Mouse (Mus musculus): ENCODE measurements at regions not wholly inside any gene's neighbourhood (a gene's known extent, or its start where the extent isn't known, plus 50 kb on each side); places are given as distances from the start of the nearest gene placed in this dataset.

GRCm38 (mm10) chr14:107849688-107850087 lies 1064.3 kb downstream of the Slitrk1 start:
- no peak for ATAC-seq (ENCODE audit: low FRiP score, low read depth)
- no peaks in the 10 kb centered on the region for H3K27me3 ChIP-seq (ENCODE audit: control insufficient read depth, insufficient read depth, low read length)
- no peaks in the 10 kb centered on the region for H3K9me3 ChIP-seq (ENCODE audit: control insufficient read depth, low read length)
- 73% methylated on average over 7 of the region's 7 CpGs for WGBS
- H3K27ac ChIP-seq (replicated peaks; ENCODE audit: low read depth, low read length), result no peak overlapping the region
- TF ChIP-seq POLR2A (IDR thresholded peaks at IDR 0.05; ENCODE audit: borderline replicate concordance, extremely low read depth, insufficient read depth, insufficient read length), result no peak
- H3K4me2 ChIP-seq (replicated peaks; ENCODE audit: low read depth, low read length, severe bottlenecking), result no peak overlapping the region
- no peaks in the 10 kb centered on the region for H3K36me3 ChIP-seq (ENCODE audit: control insufficient read depth, insufficient read depth, low read length)
- DNase-seq (ENCODE audit: low spot score), result no peak
- no peaks in the 10 kb centered on the region for H3K4me1 ChIP-seq (ENCODE audit: control insufficient read depth, insufficient read depth, low read length)
- H3K9ac ChIP-seq (ENCODE audit: low read depth, low read length, severe bottlenecking), result no peak overlapping the region
- H3K4me3 ChIP-seq (replicated peaks; ENCODE audit: low read length), result no peak overlapping the region

GRCm38 (mm10) chr14:107845289-107846215 lies 1068.4 kb downstream of the Slitrk1 start:
- no peaks in the 10 kb centered on the region for H3K27me3 ChIP-seq (ENCODE audit: control insufficient read depth, insufficient read depth, low read length)

GRCm38 (mm10) chr14:107844533-107844932 lies 1069.4 kb downstream of the Slitrk1 start:
- ATAC-seq (ENCODE audit: low FRiP score, low read depth) (no peak), DNase-seq (ENCODE audit: low spot score) (no peak)
- H3K4me3 ChIP-seq (replicated peaks; ENCODE audit: low read length), result no peak overlapping the region
- TF ChIP-seq POLR2A (IDR thresholded peaks at IDR 0.05; ENCODE audit: borderline replicate concordance, extremely low read depth, insufficient read depth, insufficient read length), result no peak
- H3K27me3 ChIP-seq (ENCODE audit: control insufficient read depth, insufficient read depth, low read length), result no peaks in the 10 kb centered on the region
- no peak overlapping the region for H3K9ac ChIP-seq (ENCODE audit: low read depth, low read length, severe bottlenecking)
- no peaks in the 10 kb centered on the region for H3K9me3 ChIP-seq (ENCODE audit: control insufficient read depth, low read length)
- no peak overlapping the region for H3K27ac ChIP-seq (replicated peaks; ENCODE audit: low read depth, low read length)
- H3K4me1 ChIP-seq (ENCODE audit: control insufficient read depth, insufficient read depth, low read length), result no peaks in the 10 kb centered on the region
- no peaks in the 10 kb centered on the region for H3K36me3 ChIP-seq (ENCODE audit: control insufficient read depth, insufficient read depth, low read length)
- no peak overlapping the region for H3K4me2 ChIP-seq (replicated peaks; ENCODE audit: low read depth, low read length, severe bottlenecking)
- WGBS, result 74% methylated on average over 2 of the region's 2 CpGs

More at GRCm38 (mm10) chr14:107845289-107846215, 1068.4 kb downstream of the Slitrk1 start:
- Histone ChIP-seq H3K9me3 (ENCODE audit: control insufficient read depth, low read length) (no peaks in the 10 kb centered on the region), H3K4me2 (replicated peaks; ENCODE audit: low read depth, low read length, severe bottlenecking) (no peak overlapping the region), H3K4me1 (ENCODE audit: control insufficient read depth, insufficient read depth, low read length) (no peaks in the 10 kb centered on the region), H3K36me3 (ENCODE audit: control insufficient read depth, insufficient read depth, low read length) (no peaks in the 10 kb centered on the region), H3K4me3 (replicated peaks; ENCODE audit: low read length) (no peak overlapping the region), H3K27ac (replicated peaks; ENCODE audit: low read depth, low read length) (no peak overlapping the region), H3K9ac (ENCODE audit: low read depth, low read length, severe bottlenecking) (no peak overlapping the region)
- no peak for TF ChIP-seq POLR2A (IDR thresholded peaks at IDR 0.05; ENCODE audit: borderline replicate concordance, extremely low read depth, insufficient read depth, insufficient read length)
- no peak for ATAC-seq (ENCODE audit: low FRiP score, low read depth)
- DNase-seq (ENCODE audit: low spot score), result no peak
- WGBS, result 88% methylated on average over 3 of the region's 3 CpGs

GRCm38 (mm10) chr14:107832976-107833375 lies 1081.0 kb downstream of the Slitrk1 start:
- H3K4me2 ChIP-seq (replicated peaks; ENCODE audit: low read depth, low read length, severe bottlenecking), result no peak overlapping the region
- no peak for ATAC-seq (ENCODE audit: low FRiP score, low read depth)
- H3K9me3 ChIP-seq (ENCODE audit: control insufficient read depth, low read length), result no peaks in the 10 kb centered on the region
- no peak overlapping the region for H3K9ac ChIP-seq (ENCODE audit: low read depth, low read length, severe bottlenecking)
- H3K4me3 ChIP-seq (replicated peaks; ENCODE audit: low read length), result no peak overlapping the region
- H3K27me3 ChIP-seq (ENCODE audit: control insufficient read depth, insufficient read depth, low read length), result no peaks in the 10 kb centered on the region
- H3K4me1 ChIP-seq (ENCODE audit: control insufficient read depth, insufficient read depth, low read length), result no peaks in the 10 kb centered on the region
- no peaks in the 10 kb centered on the region for H3K36me3 ChIP-seq (ENCODE audit: control insufficient read depth, insufficient read depth, low read length)
- TF ChIP-seq POLR2A (IDR thresholded peaks at IDR 0.05; ENCODE audit: borderline replicate concordance, extremely low read depth, insufficient read depth, insufficient read length), result no peak
- WGBS, result 91% methylated on average over 1 of the region's 1 CpGs
- H3K27ac ChIP-seq (replicated peaks; ENCODE audit: low read depth, low read length), result no peak overlapping the region
- no peak for DNase-seq (ENCODE audit: low spot score)

- Histone ChIP-seq H3K27ac (replicated peaks; ENCODE audit: low read depth, low read length) (no peak overlapping the region), H3K27me3 (ENCODE audit: control insufficient read depth, insufficient read depth, low read length) (no peaks in the 10 kb centered on the region)
These were observed 1128.7 kb downstream of the Slitrk1 start for GRCm38 (mm10) chr14:107785242-107785641.

More at GRCm38 (mm10) chr14:107785242-107785641, 1128.7 kb downstream of the Slitrk1 start:
- ATAC-seq (ENCODE audit: low FRiP score, low read depth) (no peak), DNase-seq (ENCODE audit: low spot score) (no peak)
- Histone ChIP-seq H3K9me3 (ENCODE audit: control insufficient read depth, low read length) (no peaks in the 10 kb centered on the region), H3K4me2 (replicated peaks; ENCODE audit: low read depth, low read length, severe bottlenecking) (no peak overlapping the region), H3K4me1 (ENCODE audit: control insufficient read depth, insufficient read depth, low read length) (no peaks in the 10 kb centered on the region), H3K36me3 (ENCODE audit: control insufficient read depth, insufficient read depth, low read length) (no peaks in the 10 kb centered on the region), H3K9ac (ENCODE audit: low read depth, low read length, severe bottlenecking) (no peak overlapping the region), H3K4me3 (replicated peaks; ENCODE audit: low read length) (no peak overlapping the region)
- WGBS, result 56% methylated on average over 1 of the region's 1 CpGs
- TF ChIP-seq POLR2A (IDR thresholded peaks at IDR 0.05; ENCODE audit: borderline replicate concordance, extremely low read depth, insufficient read depth, insufficient read length), result no peak

Data from limb, embryonic 14.5 days (tissue).